Mouse (Mus musculus) cortical plate, adult 2 months (tissue): ENCODE measurements around the gene Pax9. TPM values are rescaled to one million over a fixed set of nuclear protein-coding genes. Genes with fewer than 3 reads are reported as not detected.

ENCODE experiments used
- H3K27ac ChIP-seq: fragments of 200-500 bp; 2 replicates; pipeline ENCODE4 v1.5.1; 2012; ENCODE audit warnings: low read length, control low read depth, inconsistent platforms; ENCODE audit not compliant: insufficient read depth
- H3K4me1 ChIP-seq: fragments of 200-500 bp; 2 replicates; pipeline ENCODE4 v1.6.1; 2011; ENCODE audit warnings: low read length; ENCODE audit not compliant: control insufficient read depth, insufficient read depth
- H3K4me3 ChIP-seq: fragments of 200-500 bp; 2 replicates; pipeline ENCODE4 v1.5.1; 2011; ENCODE audit warnings: mild to moderate bottlenecking, low read length, control low read depth; ENCODE audit not compliant: insufficient read depth
- CTCF ChIP-seq: fragments of 200-500 bp; IDR thresholded peaks from 2 replicates; pipeline ENCODE4 v1.5.1; 2011; ENCODE audit warnings: mild to moderate bottlenecking, control low read depth, low read length; ENCODE audit not compliant: insufficient read depth; ENCODE audit errors: extremely low read depth
- POLR2A ChIP-seq: fragments of 200-500 bp; IDR thresholded peaks from 2 replicates; pipeline ENCODE4 v1.6.1; 2011; ENCODE audit warnings: mild to moderate bottlenecking, low read length, control low read depth; ENCODE audit not compliant: insufficient read depth; ENCODE audit errors: extremely low read depth
- polyA plus RNA-seq: library from polyadenylated mRNA; depleted of rRNA; stranded (reverse); fragments of >200 nt; gene quantifications from 2 replicates; pipeline ENCODE4 v1.2.3, GENCODE M21; 2012; rRNA removed

Pax9 gene
- polyA plus RNA-seq, 1 experiment, result not detected

DNA sequence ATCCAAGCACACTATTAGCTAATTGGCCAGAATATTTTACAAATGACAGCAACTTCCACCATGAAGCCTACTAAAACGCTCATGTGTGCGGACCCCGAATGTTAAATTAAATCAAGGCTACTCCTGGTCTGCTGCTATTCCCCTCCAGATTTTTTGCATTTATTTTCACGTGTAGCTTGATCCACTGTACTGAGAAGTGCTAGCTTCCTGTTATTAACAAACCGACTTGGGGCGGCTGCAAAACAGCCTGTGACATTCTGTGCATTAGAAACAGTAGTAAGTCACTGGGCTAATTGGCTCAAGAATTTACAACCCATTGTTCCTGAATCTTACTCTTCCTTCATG lies 27.1 kb downstream of the Pax9 start:
- Histone ChIP-seq H3K4me1 (no peaks in the 10 kb centered on the region), H3K4me3 (no peak overlapping the region), H3K27ac (no peak overlapping the region)
- TF ChIP-seq POLR2A (no peak), CTCF (no peak)

DNA sequence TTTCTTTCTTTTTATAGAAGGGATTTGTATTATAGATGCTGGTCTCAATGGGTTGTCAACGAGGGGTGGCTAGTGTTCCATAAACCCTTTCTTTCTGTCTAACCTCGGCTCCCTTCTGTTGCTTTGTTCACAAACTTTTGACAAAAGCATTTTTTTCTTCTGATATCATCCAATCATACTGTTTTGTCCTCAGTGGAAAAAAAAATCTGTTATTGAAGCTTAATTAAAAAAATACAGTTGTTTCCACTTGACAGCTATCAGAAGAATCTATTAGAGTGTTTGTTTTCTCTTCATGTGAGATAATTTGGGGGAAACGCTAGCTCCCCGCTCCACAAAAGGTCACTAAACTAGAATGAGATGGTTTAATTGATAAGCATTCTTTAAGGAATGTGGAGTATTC lies 36.1 kb downstream of the Pax9 start:
- Histone ChIP-seq H3K4me1 (no peaks in the 10 kb centered on the region), H3K4me3 (no peak overlapping the region)

DNA sequence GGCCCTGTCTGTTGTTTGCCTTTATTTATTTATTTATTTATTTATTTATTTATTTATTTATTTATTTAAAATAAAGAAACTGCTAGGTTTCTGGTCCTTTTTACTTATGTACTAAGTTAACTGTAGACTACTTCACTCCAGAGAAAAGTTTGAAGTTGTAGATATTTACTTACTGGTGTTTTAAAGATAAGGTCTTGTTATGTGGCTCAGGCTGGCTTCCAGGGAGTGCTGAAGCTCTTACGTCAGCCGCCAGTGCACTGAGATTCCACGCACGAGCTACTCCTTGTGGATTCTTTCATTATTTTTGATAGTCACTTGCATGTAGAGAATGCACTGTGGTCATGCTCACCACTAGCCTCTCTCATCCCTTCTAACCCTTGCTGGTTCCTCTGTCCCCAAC lies 45.5 kb downstream of the Pax9 start:
- no peak overlapping the region for H3K27ac ChIP-seq
- TF ChIP-seq CTCF (no peak), POLR2A (no peak)
- no peaks in the 10 kb centered on the region for H3K4me1 ChIP-seq
- no peak overlapping the region for H3K4me3 ChIP-seq

More for the DNA sequence above, 36.1 kb downstream of the Pax9 start:
- H3K27ac ChIP-seq, result no peak overlapping the region
- no peak for TF ChIP-seq POLR2A
- no peak for TF ChIP-seq CTCF

Other genes with a start within 250 kb of the Pax9 start
- 0.04 and 0.61 TPM in 2 replicates for gene Nkx2-1, start 154.9 kb upstream of the Pax9 start, polyA plus RNA-seq
- gene Nkx2-9, start 78.5 kb upstream of the Pax9 start, polyA plus RNA-seq, result 0.32 and 0.77 TPM in 2 replicates